Mouse (Mus musculus): ENCODE measurements around the gene Rab30. TPM values are rescaled to one million over a fixed set of nuclear protein-coding genes. Genes with fewer than 3 reads are reported as not detected.

The Rab30 gene
- polyA plus RNA-seq, 1 experiment from 2014 or later = 19.8 TPM

DNA sequence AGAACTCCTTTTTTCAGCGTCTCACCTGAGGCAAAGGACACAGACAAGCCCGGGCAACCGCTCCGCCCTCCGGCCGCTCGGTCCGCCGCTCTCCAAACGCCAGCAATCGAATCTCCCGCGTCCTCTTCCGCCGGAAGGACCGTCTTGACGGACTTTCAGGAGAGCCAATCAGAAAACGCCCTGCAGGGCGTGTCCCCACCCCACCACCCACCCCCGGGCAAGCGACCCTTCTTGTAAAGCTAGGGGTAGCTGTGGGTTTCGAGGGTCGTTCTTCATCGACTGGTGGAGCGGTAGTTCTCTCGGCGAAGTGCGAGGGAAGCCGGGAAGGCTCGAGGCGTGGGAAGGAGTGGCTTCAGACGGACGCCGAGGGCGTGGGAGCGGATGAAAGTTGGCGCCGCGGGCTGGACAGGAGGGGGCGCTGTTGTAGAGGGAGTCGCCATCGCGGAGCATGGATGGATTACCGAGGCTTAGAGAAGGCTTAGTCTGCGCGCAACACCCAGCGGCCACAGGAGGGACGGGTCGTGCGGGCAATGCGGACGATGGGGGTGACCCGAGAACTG lies 132.8 kb downstream of the Rab30 start, which contains the start of the genes Ddias and Prcp:
Ddias (minus strand) TSS at position 132 of the 560 bp plus-strand sequence.
Prcp (plus strand) TSS at position 355 of the 560 bp plus-strand sequence.
- Histone ChIP-seq H3K36me3 (ENCODE audit: poor library complexity, severe bottlenecking) (no peaks in the 10 kb centered on the region), H3K4me3 (peak within 1 kb of the TSS; percentile 61), H3K9me3 (replicated peaks) (no peaks in the 10 kb centered on the region), H3K4me2 (peak within 1 kb of the TSS; percentile 67), H3K4me1 (peaks cover 25% of the 10 kb centered on the region), H3K9ac (peak within 1 kb of the TSS; percentile 81), H3K27me3 (no peaks in the 10 kb centered on the region), H3K27ac (peak within 1 kb of the TSS; percentile 98)
- WGBS = under 1% methylated on average over 53 of the region's 53 CpGs
- ATAC-seq = peak; percentile 88

- peak overlapping the region; percentile 61 for H3K4me3 ChIP-seq
- H3K4me2 ChIP-seq = peak overlapping the region; percentile 67
- WGBS = under 1% methylated on average over 29 of the region's 29 CpGs
- no peaks in the 10 kb centered on the region for H3K9me3 ChIP-seq (replicated peaks)
- H3K4me1 ChIP-seq = peaks cover 25% of the 10 kb centered on the region
- no peaks in the 10 kb centered on the region for H3K27me3 ChIP-seq
- peak overlapping the region; percentile 81 for H3K9ac ChIP-seq
- H3K27ac ChIP-seq = peak overlapping the region; percentile 98
- H3K36me3 ChIP-seq (ENCODE audit: poor library complexity, severe bottlenecking) = no peaks in the 10 kb centered on the region
- ATAC-seq = peak; percentile 91
These were observed 133.5 kb downstream of the Rab30 start for GRCm38 (mm10) chr7:92874761-92875408.

DNA sequence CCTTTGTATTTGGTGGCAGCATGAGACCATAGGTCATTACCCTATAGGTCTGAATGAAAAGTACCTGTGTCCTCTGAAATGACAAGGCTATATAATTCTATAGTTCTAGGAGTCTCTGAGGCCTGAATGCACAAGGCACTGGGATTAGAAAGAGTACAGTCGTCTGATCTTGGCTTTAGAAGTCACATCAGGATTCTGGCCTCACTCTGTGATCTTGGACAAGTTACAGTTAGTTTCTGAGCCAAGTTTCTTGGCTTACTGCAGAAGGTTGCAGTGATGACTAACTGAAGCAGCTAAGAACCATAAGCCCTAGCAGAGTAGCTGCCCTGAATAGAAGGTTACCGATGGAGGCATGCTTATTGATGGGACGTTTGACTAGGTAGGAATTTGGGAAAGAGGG lies 134.7 kb downstream of the Rab30 start:
- no peak overlapping the region for H3K27ac ChIP-seq
- H3K27me3 ChIP-seq = no peaks in the 10 kb centered on the region
- peak overlapping the region; percentile 61 for H3K4me3 ChIP-seq
- no peaks in the 10 kb centered on the region for H3K9me3 ChIP-seq (replicated peaks)
- H3K4me1 ChIP-seq = peaks cover 25% of the 10 kb centered on the region
- H3K36me3 ChIP-seq (ENCODE audit: poor library complexity, severe bottlenecking) = no peaks in the 10 kb centered on the region
- H3K9ac ChIP-seq = no peak overlapping the region
- 47% methylated on average over 3 of the region's 3 CpGs for WGBS
- ATAC-seq = no peak
- peak overlapping the region; percentile 67 for H3K4me2 ChIP-seq

DNA sequence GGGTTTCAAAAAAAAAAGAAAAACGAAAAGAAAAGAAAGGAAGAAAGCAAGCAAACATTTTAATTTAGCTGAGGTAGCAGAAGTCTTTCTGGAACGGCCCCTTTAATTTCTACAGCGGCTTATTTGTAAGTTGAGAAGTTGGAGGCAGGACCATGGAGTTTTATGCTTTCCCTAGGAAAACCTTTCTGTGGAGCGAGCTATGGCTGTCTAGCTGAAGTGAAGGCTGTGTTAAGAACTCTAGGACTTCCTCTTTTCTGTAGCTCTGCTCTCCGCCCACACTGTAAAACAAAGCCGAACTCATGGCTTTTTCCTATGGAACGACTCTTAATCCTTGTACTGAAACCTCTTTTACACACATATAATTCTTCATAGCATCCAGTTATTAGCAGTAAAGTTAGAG lies 135.1 kb downstream of the Rab30 start:
- Histone ChIP-seq H3K36me3 (ENCODE audit: poor library complexity, severe bottlenecking) (no peaks in the 10 kb centered on the region), H3K4me3 (no peak overlapping the region), H3K4me1 (peaks cover 25% of the 10 kb centered on the region), H3K27me3 (no peaks in the 10 kb centered on the region), H3K4me2 (peak overlapping the region; percentile 67), H3K27ac (0 out of 2 replicates have a peak overlapping the region, but pooled peaks have one; percentile 3), H3K9me3 (replicated peaks) (no peaks in the 10 kb centered on the region), H3K9ac (no peak overlapping the region)
- 54% methylated on average over 7 of the region's 7 CpGs for WGBS
- ATAC-seq = no peak

DNA sequence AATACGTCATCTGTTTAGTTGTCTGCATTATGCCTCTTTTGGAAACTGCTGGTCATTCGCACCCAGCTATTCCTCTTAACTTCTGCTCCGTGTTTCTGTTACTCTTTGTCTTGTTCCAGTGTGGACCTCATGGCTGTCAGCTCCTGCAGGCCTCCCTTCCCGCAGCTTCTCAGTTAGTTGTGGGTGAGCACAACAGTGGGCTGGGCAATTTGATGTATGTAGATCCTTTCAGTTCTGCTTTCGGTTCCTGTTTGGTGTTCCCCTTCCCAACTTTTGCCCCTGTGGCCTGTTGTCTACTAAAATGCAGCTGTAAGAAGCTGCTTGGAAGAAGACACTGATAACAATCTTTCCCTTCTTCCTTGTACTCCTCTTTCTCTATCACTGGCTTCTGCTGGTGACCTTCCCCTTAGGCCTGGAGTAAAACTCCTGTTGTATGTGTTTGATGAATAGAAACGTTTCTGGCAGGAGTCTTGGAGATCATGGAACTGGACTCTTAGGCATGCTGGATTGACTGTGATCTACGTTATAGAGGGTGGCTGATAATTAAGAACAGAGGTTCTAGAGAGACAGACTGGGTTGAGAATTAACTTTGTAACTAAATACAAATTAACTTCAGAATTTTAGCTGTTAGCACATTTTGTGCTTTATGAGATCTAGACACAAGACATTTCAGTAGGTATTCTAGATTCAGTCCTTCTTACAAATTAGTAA lies 137.3 kb downstream of the Rab30 start:
- 92% methylated on average over 7 of the region's 7 CpGs for WGBS
- no peak overlapping the region for H3K4me2 ChIP-seq

GRCm38 (mm10) chr7:92883850-92884716 lies 142.7 kb downstream of the Rab30 start:
- Histone ChIP-seq H3K27ac (no peak overlapping the region), H3K9me3 (replicated peaks) (no peaks in the 10 kb centered on the region), H3K36me3 (ENCODE audit: poor library complexity, severe bottlenecking) (no peaks in the 10 kb centered on the region), H3K4me2 (no peak overlapping the region), H3K4me1 (no peaks in the 10 kb centered on the region), H3K4me3 (no peak overlapping the region), H3K9ac (no peak overlapping the region), H3K27me3 (no peaks in the 10 kb centered on the region)
- no peak for ATAC-seq
- WGBS = 81% methylated on average over 9 of the region's 9 CpGs

More for the DNA sequence above, 137.3 kb downstream of the Rab30 start:
- peaks cover 18% of the 10 kb centered on the region for H3K4me1 ChIP-seq
- no peak overlapping the region for H3K4me3 ChIP-seq
- H3K9ac ChIP-seq = no peak overlapping the region
- H3K9me3 ChIP-seq (replicated peaks) = no peaks in the 10 kb centered on the region
- no peak for ATAC-seq
- no peak overlapping the region for H3K27ac ChIP-seq
- no peaks in the 10 kb centered on the region for H3K36me3 ChIP-seq (ENCODE audit: poor library complexity, severe bottlenecking)
- H3K27me3 ChIP-seq = no peaks in the 10 kb centered on the region

DNA sequence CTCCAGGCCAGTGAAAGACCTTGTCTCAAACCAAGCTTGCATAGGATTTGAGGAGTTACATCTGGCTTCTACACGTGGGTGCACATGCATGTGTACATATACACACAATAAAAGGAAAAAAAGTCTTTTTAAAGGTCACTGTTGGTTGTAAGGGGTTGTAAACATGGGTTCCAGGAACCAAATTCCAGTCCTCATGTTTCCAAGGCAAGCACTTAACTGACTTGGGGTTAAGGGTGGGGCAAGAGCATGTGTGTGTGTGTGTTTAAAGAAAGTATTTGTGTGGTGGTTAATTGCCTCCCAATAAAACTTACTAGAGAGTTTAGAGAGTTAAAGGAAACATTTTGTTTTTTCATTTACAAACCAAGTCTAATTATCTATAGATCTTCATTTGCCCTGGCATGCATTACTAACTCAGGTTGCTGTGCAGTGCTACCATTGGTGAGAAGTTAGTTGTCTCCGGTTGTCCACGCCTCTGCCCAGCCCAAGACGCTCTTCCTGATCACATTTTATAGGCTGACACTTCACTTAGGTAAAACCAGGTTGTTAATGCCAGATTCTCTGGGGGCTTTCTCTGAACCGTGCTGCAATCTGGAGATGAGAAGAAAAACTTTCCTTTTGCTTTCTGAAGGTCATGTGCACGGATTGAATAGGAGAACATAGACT lies 143.7 kb downstream of the Rab30 start:
- Histone ChIP-seq H3K9me3 (replicated peaks) (no peaks in the 10 kb centered on the region), H3K4me1 (no peaks in the 10 kb centered on the region), H3K4me3 (no peak overlapping the region), H3K27ac (no peak overlapping the region), H3K36me3 (ENCODE audit: poor library complexity, severe bottlenecking) (no peaks in the 10 kb centered on the region), H3K27me3 (no peaks in the 10 kb centered on the region), H3K4me2 (no peak overlapping the region), H3K9ac (no peak overlapping the region)
- 90% methylated on average over 6 of the region's 6 CpGs for WGBS
- no peak for ATAC-seq

DNA sequence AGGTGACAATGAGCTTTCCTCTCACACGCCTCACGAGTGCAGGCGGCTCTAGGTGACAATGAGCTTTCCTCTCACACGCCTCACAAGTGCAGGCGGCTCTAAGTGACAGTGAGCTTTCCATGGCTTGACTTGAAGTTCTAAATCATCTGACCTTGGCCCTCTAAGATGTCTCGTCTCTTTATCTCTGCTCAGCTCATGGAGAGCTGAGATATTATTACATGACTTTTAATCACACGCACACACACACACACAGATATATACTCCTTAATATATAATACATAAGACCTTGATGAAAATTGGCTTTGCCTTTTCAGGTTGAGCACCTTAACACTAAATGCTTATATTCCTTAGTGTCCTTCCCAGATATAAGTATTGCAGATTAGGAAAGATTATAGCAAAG lies 145.4 kb downstream of the Rab30 start:
- no peaks in the 10 kb centered on the region for H3K4me1 ChIP-seq
- no peak overlapping the region for H3K4me2 ChIP-seq
- no peak overlapping the region for H3K27ac ChIP-seq
- H3K4me3 ChIP-seq = no peak overlapping the region
- no peaks in the 10 kb centered on the region for H3K36me3 ChIP-seq (ENCODE audit: poor library complexity, severe bottlenecking)
- no peak for ATAC-seq
- H3K9me3 ChIP-seq (replicated peaks) = no peaks in the 10 kb centered on the region
- H3K27me3 ChIP-seq = no peaks in the 10 kb centered on the region
- H3K9ac ChIP-seq = no peak overlapping the region
- 88% methylated on average over 7 of the region's 7 CpGs for WGBS

DNA sequence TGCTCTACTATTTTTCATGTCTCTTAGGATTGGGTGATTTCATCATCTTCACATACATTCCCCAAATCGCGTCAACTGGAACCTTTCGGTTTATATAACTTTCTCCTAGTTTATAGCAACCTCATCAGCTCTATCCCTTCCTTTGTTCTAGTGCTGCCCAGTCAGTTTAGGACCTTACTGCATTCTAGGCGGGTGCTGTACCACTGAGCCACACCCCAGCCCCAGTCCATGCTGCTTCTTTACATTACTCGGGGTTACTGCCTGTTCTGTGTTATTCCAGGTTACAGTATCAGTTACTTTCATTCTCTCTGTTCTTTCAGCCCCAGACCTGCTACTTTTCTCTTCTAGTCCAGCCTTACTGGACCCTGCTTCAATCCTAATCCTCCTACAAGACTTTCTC lies 145.8 kb downstream of the Rab30 start:
- Histone ChIP-seq H3K27me3 (no peaks in the 10 kb centered on the region), H3K9ac (no peak overlapping the region), H3K4me1 (no peaks in the 10 kb centered on the region), H3K27ac (no peak overlapping the region), H3K4me3 (no peak overlapping the region), H3K9me3 (replicated peaks) (no peaks in the 10 kb centered on the region), H3K4me2 (no peak overlapping the region), H3K36me3 (ENCODE audit: poor library complexity, severe bottlenecking) (no peaks in the 10 kb centered on the region)
- no peak for ATAC-seq
- 92% methylated on average over 5 of the region's 5 CpGs for WGBS

DNA sequence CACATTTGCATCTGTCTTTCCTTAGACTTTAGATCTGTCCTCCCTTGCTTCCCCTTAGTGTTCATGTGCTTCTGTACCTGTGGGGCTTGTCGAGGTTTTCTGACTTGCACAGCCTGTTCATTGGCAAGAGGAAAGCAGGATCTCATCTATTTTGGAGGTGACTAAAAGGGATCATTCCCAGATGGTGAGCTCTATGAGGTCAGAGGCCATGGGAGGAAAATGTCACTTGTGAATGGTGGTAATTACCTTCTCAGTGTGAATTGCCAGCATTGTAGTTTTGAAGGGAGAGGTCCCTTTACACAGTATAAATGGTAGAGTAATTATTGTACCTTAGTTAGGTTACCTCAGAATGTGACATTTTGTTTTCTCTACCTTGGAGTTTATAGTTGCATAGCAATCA lies 148.8 kb downstream of the Rab30 start:
- WGBS = 42% methylated on average over 1 of the region's 1 CpGs
- no peak overlapping the region for H3K27ac ChIP-seq
- no peaks in the 10 kb centered on the region for H3K4me1 ChIP-seq
- no peak for ATAC-seq
- no peak overlapping the region for H3K4me2 ChIP-seq
- no peak overlapping the region for H3K9ac ChIP-seq
- H3K36me3 ChIP-seq (ENCODE audit: poor library complexity, severe bottlenecking) = no peaks in the 10 kb centered on the region
- no peak overlapping the region for H3K4me3 ChIP-seq
- no peaks in the 10 kb centered on the region for H3K9me3 ChIP-seq (replicated peaks)
- H3K27me3 ChIP-seq = no peaks in the 10 kb centered on the region

GRCm38 (mm10) chr7:92890618-92891230 lies 149.3 kb downstream of the Rab30 start:
- Histone ChIP-seq H3K9me3 (replicated peaks) (no peaks in the 10 kb centered on the region), H3K27ac (no peak overlapping the region), H3K27me3 (no peaks in the 10 kb centered on the region), H3K4me2 (no peak overlapping the region), H3K4me3 (no peak overlapping the region), H3K9ac (no peak overlapping the region), H3K4me1 (no peaks in the 10 kb centered on the region), H3K36me3 (ENCODE audit: poor library complexity, severe bottlenecking) (no peaks in the 10 kb centered on the region)
- 48% methylated on average over 4 of the region's 4 CpGs for WGBS
- ATAC-seq = no peak
